Mouse (Mus musculus): ENCODE measurements around the gene Tmem150a. TPM values are rescaled to one million over a fixed set of nuclear protein-coding genes. Genes with fewer than 3 reads are reported as not detected.
A peak's percentile ranks its signal among the peaks of the same experiment; 100 is the strongest.

Tmem150a gene
- total RNA-seq, 2 experiments from 2014 or later = 18.8 to 20.9 TPM

DNA sequence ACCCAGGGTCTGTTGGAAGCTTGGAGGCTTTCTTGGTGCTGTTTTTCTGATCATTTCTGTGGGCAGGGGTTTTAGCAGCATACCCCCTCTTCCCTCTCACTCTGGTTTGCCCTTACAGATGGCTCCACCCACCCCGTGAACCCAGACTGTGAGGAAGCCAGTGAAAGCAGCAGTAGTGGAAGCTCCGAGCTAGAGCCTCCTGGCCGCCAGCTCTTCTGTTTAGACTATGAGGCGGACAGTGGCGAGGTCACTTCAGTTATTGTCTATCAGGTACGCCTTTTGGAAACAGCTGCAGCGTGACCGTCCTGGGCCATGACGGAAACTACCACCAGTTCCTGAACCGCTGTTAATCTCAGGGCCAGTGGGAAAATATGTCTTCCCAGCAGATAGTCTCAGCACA, 6.8 kb upstream of the Tmem150a start:
- peak in 1 of 2 experiments; percentile 23 for DNase-seq (ENCODE audit: low spot score in 2 of 2)

- no peak for DNase-seq (ENCODE audit: low spot score in 2 of 2)
Observed at GRCm38 (mm10) chr6:72350214-72350613, 5.0 kb upstream of the Tmem150a start.

DNA sequence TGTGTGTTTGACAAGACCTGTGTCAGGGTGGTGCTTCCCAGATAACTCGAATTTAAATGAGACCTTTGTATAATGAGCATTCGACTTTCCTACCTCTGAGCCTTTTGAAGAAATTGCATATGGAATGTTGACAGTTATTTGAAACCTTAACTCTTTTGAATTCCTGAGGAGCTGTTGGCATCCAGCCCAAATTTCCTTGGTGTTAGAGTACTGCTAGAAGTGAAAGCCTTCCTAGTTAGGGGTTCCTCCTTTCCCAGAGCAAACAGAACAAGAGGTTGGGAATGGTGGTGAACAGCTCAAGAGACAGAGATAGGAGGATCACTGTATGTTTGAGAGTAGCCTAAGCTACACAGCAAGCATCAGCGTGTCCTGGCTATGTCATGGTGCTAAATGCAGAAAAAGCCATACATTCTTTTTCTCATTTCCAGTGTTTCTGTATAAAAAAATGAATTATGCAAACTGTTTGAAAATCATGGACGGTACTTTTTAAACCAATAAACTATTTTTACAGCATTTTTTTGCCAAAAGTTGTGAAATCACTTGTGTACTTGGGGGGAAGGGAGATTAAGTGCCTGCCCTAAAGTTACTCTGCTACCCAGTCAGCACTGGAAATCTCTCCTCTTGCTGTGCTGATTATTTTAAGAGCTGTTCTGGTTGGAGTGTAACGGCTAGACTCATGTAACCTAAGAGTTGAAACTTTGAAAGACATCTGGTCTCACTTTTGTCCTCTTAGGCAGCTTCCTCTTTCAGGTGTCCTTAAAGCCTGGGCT, 2.4 kb upstream of the Tmem150a start:
- DNase-seq (ENCODE audit: low spot score in 2 of 2) = no peak

DNA sequence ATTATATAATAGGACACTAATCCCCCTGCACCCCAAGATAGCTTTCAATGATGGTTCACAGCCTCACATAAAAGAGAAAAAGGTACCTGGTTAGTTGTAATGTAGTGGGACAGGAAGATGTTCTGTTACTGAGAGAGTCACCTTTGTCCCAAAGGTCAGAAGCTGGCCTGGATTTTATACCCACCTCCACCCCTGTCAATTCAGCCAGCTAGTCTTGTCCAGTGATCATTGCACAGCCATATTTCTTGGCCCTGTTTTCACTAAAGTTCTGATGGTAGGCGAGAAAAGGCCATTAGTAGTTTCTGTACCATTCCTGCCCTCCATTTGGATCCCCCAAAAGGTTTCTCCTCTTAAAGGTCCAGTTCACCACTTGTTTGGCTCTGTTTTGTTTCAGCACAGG, 1.2 kb upstream of the Tmem150a start:
- no peak for DNase-seq (ENCODE audit: low spot score in 2 of 2)

GRCm38 (mm10) chr6:72356001-72356532, 820 bp downstream of the Tmem150a start:
- peak in 1 of 2 experiments; percentile 29 for DNase-seq (ENCODE audit: low spot score in 2 of 2)

DNA sequence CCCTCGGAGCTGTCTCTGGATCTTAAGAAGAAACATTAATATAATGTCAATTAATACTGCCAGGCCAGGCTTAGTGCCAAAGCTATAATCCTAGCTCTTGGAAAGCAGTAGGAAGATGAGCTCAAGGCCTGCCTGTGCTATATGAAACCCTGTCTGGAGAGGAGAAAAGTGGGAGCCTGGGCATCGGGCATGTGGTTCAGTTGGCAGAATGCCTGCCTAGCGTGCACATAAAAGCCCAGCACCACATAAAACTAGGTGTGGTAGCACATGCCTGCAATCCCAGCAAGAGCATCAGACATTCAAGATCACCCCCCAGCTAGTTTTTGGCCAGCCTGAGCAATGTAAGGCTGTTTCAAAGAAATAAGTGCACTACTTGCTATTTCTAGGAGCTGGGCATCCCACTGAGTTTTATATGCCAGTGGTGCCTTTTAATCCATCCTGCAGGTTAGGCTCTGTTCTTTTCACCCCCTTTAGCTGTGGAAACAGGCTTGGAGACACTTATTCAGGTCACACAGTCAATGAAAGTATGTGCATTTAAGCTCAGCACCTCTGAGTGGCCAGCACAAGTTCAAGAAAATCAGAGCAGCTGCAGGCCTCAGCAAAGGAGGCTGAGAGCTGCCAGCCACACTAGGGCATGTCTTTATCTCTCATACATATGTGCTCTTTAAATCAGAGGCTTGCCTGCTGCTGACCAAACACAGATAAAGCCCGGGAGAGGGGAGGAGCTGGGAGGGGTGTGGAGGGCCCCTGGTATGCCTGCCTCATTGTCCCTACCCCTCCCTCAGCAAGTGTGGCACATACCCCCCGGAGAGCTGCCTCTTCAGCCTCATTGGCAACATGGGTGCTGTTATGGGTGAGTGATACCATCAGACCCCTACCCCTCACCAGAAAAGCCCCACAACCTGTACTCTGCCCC, 2.2 kb downstream of the Tmem150a start:
- no peak for DNase-seq (ENCODE audit: low spot score in 2 of 2)

- no peak for DNase-seq (ENCODE audit: low spot score in 2 of 2)
Observed at GRCm38 (mm10) chr6:72358086-72358764, 3.0 kb downstream of the Tmem150a start.

- DNase-seq (ENCODE audit: low spot score in 2 of 2) = no peak
Observed at GRCm38 (mm10) chr6:72359343-72359742, 4.1 kb downstream of the Tmem150a start.

GRCm38 (mm10) chr6:72359891-72360598, 4.8 kb downstream of the Tmem150a start:
- no peak for DNase-seq (ENCODE audit: low spot score in 2 of 2)

DNA sequence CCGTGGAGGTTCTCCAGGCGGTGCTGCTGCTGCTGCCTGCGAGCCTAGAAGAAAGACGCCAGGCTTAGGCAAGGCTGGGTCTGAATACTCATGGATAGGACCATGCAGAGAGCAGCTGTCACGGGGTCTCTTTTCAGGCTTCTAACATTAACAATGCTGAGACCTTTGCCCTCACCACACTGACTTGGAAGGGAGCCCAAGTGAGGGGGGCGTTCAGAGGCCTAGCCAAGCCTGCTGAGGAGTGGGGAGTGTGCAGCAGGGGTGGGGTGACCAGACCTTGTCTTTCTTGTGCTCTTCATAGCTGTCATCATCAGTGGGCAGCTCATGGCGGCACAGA, 5.3 kb downstream of the Tmem150a start:
- peak in 1 of 2 experiments; percentile 25 for DNase-seq (ENCODE audit: low spot score in 2 of 2)

GRCm38 (mm10) chr6:72361121-72361551, 5.9 kb downstream of the Tmem150a start:
- no peak for DNase-seq (ENCODE audit: low spot score in 2 of 2)

GRCm38 (mm10) chr6:72362132-72363028, 7.1 kb downstream of the Tmem150a start:
- peak; percentile 93 to 94 for DNase-seq (ENCODE audit: low spot score in 2 of 2)

DNA sequence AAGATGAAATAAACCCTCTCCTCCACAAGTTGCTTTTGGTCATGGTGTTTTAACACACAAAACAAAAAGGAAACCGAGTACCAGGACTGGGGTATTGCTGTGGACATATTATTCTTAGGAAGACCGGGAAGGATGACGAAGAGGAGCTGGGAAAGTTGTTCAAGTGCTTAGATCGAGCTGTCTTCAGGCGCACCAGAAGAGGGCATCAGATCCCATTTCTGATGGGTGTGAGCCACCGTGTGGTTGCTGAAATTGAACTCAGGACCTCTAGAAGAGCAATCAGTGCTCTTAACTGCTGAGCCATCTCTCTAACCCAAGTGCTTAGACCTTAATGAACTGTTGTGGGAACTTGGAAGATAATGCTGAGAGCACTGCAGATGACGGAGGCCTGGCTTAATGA, 8.8 kb downstream of the Tmem150a start:
- no peak for DNase-seq (ENCODE audit: low spot score in 2 of 2)

DNA sequence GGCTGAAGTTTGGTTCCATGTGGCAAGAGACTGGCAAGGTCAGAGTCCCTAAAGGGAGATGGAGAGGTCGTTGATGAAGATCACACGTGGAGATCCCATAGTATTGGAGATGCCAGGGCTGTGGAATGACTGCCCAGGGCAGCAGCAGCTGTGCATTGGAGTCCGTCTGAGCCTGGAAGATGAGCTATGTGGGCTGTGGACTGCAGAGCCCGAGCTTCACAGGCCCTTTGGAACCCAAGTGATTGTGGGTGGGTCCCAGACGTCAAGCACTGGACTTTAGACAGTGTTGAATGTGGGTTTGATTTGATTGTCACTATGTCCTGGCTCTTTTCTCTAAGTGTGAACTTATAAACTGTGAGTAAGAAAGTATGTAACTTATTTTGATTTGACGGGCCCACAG, 9.7 kb downstream of the Tmem150a start:
- DNase-seq (ENCODE audit: low spot score in 2 of 2) = no peak

DNA sequence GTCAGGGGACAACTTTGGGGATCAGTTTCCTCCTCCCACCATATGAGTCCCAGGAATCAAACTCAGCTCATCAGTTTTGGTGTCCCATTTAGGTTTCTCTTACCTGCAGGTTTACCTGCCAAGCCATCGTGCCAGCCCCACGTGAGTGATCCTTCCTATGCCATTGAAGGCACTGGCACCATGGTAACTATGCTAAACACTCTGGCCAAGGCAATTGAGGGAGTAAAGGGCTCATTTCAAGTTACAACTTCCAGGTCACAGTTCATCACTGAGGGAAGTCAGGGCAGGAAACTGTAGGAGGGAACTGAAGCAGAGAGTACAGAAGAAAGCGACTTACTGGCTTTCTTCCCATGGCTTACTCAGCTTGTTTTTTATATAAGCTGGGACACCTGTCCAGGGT, 11.1 kb downstream of the Tmem150a start:
- no peak for DNase-seq (ENCODE audit: low spot score in 2 of 2)

DNA sequence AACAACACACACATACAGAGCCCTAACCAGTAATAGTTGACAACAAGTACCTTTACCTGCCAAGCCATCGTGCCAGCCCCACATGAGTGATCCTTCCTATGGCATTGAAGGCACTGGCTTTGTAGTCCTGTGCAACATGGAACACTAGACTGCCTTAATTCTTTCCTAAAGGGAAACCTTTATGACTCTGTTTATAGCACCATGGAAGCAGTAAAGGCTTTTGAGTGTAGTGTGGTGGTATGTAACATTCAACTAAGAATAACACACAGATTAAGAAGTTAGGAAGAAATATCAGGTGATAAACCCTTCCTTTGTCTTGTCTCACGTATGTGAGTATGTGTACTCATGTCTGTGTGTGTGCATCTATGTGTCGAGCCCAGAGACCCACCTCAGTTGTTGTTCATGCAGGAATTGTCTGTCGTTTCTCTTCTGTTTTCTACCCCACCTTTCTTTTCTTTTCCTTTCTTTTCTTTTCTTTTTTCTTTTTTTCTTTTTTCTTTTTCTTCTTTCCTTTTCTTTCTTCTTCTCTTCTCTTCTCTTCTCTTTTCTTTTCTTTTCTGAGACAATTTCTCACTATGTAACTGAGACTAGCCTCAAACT, 11.7 kb downstream of the Tmem150a start, which contains the start of gene Rnf181:
TSS of gene Rnf181 (minus strand) at position 113 of the 600 bp plus-strand sequence.
- no peak for DNase-seq (ENCODE audit: low spot score in 2 of 2)

DNA sequence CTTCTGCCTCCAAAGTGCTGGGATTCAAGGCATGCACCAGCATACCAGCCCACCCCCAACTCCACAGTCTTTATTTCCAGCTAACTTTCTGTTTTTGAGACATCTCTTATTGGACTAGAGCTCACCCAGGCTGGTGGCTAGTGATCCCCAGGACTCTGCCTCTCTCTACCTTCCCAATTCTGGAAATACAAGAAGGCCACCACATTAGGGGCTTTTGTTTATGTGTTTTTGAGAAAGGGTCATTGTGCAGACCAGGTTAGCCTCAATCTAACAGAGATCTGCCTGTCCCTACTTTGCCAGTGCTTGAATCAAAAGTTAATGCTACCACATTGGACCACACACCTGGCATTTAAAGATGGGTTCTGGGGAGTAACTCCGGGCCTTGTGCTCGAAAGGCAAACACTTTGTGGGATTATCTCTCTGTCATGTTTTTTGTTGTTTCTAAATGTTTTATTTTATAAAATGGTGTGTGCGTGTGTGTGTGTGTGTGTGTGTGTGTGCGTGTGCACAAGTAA, 12.3 kb downstream of the Tmem150a start:
- no peak for DNase-seq (ENCODE audit: low spot score in 2 of 2)

DNA sequence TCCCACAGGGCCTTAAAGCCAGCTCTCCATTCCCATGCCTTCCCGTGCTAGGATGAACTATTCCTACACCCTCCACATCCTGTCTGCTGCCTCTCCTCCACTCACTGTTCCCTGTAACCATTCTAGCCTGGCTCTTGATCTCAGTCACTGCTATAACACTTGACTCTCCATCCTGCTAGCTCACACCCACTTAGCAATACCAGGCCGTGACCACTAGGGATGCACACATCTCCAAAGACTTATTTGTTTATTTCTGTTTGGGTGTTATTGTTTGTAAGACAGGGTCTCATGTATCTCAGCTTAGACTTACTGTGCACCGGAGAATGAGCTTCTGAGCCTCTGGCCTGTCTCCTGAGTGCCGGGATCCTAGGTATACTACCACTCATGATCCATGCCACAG, 14.3 kb downstream of the Tmem150a start:
- DNase-seq (ENCODE audit: low spot score in 2 of 2) = no peak

DNA sequence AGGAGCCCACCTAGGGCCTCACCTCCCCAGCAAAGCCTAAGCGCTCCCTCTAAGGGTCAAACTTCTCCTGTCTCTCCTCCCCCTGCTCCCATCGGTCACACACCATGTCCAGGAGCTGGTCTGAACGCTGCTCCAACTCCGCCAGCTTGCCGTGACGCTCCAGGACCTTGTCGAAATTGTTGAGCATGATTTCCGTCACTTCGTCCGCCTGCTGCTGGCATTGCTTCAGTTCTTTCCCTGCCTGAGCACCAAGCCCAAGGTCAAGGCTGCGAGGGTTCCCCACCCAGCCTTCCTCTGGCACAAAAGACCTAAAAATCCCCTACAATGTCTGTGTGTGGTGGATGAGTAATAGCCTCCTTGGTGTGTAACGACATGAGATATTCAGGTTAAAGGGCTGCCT, 14.8 kb downstream of the Tmem150a start:
- DNase-seq (ENCODE audit: low spot score in 2 of 2) = no peak
